Mouse (Mus musculus) left cerebral cortex, adult 18-20 months (tissue): ENCODE results near the gene Gm20696. TPM values are rescaled to one million over a fixed set of nuclear protein-coding genes. Genes with fewer than 3 reads are reported as not detected.

ENCODE experiments used
- DNase-seq, 2 experiments: peaks; one replicate each; pipeline ENCODE4 v3.0.0; 2021 to 2022; ENCODE audit warnings: low spot score in 2 of 2, mixed read lengths in 1 of 2
- long read RNA-seq, 2 experiments: library from polyadenylated mRNA; stranded (forward); transcript quantifications; one replicate each; pipeline ENCODE4 v2.0.0; 2021
- total RNA-seq, 2 experiments: library from RNA; stranded (reverse); gene quantifications; 2 replicates each; pipeline ENCODE4 v1.2.3; 2021

Gm20696 gene
- 1 to 10 TPM; 7.2 to 8.7 TPM for total RNA-seq
- long read RNA-seq, experiment 1, partial matches to known transcripts = 0 of 5 reads
- long read RNA-seq, experiment 1, other reads (novel, unspliced or antisense) = 5 of 5 reads
- long read RNA-seq, experiment 2, partial matches to known transcripts = 0 of 3 reads
- long read RNA-seq, experiment 2, other reads (novel, unspliced or antisense) = 3 of 3 reads

DNA sequence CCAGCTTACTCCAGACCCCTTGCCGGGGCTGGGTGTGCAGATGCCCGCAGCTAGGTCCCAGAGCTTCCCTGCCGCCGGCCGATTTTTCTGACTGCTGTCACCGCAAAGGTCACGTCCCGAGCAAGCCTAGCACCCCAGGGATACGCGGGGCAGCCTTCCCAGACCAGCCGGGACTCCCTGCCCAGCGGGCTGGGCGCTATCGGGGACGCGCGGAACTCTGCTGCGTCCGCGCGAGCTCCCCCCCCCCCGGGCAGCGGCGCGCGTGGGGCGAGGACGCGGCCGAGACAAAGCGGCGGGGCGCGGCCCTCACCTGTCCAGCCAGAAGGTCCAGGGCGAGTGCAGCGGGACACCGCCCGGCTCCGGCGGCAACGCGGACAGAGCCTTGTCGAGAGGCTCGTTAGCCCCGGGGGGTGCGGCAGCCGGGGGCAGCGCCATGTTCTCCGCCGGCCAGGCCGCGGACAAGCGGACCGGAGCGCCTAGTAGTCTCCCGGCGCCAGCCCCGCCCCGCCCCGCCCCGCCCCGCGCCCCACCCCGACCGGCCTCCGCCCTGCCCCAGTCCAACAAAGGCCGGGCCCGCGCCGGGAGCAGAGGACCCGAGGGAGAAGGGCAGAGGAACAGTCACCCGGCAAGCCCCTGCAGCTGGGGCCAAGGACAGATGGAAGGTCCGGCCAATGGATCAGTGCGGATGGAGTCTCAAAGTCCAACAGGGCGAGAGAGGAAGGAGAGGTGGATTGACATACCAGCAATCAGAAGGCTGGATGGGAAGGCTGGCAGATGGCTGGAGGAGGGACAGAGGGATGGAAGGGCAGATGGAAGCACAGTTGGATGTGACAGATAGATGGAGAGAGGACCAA lies at the start of gene Gm20696, which contains the start of gene Eif4e3:
Gm20696 (minus strand) TSS at position 480 of the 854 bp plus-strand sequence.
Eif4e3 (minus strand) TSS at position 454 of the 854 bp plus-strand sequence.
- peak in 1 of 2 experiments; percentile 25 for DNase-seq

DNA sequence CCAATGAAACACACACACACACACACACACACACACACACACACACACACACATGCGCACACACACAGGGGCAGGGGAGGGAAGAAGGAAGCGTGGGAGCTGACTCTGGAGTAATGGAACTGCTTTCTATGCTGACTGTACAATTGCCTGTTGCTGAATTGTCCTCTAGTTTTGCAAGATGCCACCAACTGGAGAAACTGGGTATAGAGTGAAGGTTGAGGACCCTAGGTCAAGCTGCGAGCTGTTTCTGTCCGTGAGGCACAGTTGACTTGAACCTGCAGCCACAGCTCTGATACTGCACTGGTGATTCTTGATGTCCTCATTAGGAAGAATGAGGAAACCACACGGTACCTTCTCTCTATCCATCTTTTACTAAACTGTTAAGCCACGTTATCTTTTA lies 49.3 kb upstream of the Gm20696 start:
- DNase-seq = no peak

DNA sequence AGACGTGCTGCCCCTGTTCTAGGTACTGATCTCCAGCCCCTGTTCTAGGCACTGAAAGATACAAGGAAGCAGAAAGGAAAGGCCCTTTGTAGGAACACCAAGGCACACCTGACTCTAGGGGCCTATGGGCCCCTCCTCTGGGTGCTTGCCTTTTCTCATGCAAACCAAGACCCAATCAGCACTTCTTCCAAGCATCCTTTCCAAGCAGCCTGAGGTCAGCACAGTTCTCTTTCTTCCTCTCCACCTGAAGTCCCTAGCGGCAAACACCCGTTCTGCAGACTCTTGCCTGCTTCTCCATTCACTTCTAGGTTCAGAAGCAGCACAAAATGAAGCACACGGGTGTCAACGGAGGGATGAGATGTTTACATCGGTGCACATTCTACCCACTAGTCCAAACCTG lies 48.6 kb upstream of the Gm20696 start:
- DNase-seq = no peak

DNA sequence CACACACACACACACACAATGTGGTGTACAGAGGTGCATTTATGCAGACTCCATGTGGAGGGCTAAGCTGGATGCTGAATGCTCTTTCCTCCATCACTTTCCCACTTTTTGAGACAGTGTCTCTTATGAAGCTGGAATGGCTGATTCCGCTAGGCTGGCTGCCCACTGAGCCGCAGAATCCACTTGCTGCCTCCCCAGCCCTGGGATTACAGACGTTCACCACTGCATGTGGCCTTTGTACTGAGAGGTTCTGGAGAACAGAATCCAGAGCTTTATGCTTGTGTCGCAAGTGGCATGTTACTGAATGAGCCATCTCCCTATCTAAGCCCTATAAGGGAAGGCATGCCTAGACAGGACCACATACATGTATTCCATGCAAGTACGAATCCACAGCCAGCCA lies 46.7 kb upstream of the Gm20696 start:
- DNase-seq = no peak

DNA sequence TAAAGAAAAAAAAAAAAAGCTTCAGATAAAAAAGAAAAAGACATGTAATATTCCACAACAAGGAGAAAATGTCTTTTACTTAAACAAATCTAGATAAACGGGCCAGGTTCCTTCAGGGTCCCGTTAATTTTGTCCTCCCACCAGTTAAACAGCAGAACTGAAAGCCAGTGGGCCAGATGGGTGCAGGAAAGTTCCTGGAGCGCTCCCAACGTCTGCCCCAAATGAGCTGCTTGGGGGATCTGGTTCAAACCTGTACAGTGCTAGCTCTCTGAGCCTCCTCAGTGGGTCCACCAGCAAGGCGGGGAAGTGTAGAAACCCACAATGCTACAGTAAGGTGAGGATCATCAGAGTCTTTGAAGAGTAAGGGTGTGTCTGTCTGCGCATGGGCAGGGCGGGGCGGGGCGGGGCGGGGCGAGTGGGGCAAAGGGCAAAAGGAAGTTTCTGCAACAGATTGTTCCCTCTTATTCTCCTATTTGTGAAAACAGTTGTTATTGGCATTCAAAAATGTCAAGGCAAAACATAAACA lies 45.0 kb upstream of the Gm20696 start:
- DNase-seq = no peak

DNA sequence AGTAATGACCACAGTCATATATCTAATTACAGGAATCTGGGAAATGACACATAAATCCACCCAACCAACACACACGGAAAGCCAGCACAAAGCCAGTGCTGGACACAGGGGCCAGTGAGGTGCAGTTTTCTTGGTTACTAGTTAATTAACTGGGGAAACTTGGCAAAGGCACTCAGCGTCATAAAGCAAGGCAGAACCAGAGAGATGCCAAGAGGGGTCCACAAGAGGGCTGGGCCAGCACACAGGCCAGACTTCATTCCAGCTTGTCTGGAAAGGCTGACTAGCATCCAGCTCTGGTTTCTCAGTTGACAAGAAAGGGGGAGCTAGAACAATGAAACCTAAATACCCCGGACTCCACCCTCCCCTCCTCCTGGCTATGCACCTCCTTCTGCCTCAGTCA lies 33.9 kb upstream of the Gm20696 start:
- no peak for DNase-seq

DNA sequence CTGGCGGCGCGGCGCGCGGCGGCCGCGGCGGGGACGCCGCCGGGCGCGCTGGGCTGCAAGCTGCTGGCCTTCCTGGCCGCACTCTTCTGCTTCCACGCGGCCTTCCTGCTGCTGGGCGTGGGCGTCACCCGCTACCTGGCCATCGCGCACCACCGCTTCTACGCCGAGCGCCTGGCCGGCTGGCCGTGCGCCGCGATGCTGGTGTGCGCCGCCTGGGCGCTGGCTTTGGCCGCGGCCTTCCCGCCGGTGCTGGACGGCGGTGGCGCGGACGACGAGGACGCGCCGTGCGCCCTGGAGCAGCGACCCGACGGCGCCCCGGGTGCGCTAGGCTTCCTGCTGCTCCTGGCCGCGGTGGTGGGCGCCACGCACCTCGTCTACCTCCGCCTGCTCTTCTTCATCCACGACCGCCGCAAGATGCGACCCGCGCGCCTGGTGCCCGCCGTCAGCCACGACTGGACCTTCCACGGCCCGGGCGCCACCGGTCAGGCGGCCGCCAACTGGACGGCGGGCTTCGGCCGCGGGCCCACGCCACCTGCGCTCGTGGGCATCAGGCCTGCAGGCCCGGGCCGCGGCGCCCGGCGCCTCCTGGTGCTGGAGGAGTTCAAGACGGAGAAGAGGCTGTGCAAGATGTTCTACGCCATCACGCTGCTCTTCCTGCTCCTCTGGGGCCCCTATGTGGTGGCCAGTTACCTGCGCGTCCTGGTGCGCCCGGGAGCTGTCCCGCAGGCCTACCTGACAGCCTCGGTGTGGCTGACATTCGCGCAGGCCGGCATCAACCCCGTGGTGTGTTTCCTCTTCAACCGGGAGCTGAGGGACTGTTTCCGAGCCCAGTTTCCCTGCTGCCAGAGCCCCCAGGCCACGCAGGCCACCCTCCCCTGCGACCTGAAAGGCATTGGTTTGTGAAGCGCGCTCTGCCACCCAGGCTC lies 26.6 kb upstream of the Gm20696 start:
- DNase-seq = peak in 1 of 2 experiments; percentile 56

DNA sequence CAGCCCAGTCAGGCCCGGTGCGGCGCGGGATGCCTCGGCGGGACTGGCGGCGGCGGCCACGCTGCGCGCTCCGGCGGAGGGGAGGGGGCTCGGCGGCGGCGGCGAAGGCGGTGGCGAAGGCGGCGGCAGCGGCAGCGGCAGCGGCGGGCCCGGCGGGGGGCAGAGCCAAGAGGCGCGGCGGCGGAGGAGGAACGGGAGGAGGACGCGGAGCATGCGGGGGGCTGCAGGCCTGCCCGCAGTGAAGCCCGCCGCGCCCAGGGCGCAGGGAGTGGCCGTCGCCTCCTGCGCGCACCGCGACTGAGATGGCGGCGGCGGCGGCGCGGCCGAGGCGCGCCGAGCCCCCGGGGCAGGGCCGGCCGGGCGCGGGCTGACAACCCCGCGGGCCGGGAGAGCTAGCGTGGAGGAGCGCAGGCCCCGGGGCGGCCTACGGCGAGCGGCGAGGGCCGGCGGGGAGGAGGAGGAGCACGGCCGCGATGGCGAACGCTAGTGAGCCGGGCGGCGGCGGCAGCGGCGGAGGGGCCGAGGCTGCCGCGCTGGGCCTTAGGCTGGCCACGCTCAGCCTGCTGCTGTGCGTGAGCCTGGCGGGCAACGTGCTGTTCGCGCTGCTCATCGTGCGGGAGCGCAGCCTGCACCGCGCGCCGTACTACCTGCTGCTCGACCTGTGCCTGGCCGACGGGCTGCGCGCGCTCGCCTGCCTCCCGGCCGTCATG lies 25.8 kb upstream of the Gm20696 start, which contains the start of gene Gpr27:
Gpr27 (plus strand) TSS at position 474 of the 710 bp plus-strand sequence.
- DNase-seq = peak; percentile 30 to 59

DNA sequence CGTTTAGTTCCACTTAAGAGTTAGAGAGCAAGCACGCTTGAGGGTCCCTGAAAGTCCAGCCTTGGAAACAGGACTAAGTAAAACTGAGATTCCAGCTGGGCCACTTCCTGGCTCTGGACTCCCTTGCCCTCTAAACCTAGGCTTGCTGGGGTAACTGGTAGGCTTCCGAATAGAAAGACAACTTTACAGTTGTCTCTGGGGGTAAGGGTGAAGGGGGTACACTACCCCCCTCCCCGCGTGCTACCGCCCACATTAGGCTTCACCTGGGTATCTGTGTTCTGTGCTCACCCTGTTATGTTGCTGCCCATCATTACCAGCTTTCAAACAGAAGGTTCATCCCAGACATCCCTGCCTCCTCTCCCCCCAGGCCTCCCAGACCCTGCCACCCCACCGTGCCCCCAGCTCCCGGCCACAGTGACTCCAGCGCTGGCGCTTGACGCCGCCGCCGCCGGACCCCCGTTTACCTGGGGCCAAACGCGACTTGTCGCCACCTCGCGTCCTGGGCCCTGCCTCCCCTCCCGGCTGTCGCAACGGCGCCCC lies 25.1 kb upstream of the Gm20696 start:
- no peak for DNase-seq

DNA sequence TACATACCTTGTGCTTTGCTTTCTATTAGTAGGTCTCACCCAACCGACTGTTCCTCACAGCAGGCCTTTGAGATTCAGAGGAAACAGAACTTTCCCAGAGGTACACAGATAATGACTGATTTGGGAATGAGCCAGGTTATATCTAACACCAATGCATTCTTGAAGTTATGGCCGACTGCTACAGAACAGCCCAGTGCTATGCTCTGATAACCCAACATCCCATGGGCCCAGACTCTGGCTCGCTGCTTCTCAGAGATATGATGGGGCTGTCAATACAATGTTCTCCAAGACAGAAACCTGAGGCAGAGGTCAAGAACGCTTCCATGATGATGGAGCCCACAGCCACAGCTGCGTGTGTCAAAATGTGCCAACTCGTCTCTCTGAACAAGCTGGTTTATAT lies 21.9 kb upstream of the Gm20696 start:
- DNase-seq = no peak

DNA sequence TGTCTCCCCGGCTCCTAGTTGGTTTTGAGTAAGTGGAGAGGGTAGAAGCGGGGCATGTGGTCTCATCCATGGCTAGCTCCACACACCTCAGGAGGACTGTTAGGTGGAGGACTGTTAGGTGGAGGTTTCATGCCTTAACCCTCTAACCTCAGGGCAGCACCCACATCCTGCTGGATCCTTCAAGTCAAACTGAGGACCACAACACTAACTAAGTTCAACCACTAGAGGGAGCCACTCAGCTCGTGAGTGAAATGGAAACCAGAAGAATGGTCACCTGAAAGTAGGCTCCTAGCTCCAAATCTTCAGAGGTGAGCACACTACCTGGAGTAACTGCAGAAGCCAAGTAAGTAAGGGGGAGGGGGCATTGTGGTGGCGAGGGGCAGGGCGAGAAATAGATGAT lies 18.3 kb upstream of the Gm20696 start:
- no peak for DNase-seq

DNA sequence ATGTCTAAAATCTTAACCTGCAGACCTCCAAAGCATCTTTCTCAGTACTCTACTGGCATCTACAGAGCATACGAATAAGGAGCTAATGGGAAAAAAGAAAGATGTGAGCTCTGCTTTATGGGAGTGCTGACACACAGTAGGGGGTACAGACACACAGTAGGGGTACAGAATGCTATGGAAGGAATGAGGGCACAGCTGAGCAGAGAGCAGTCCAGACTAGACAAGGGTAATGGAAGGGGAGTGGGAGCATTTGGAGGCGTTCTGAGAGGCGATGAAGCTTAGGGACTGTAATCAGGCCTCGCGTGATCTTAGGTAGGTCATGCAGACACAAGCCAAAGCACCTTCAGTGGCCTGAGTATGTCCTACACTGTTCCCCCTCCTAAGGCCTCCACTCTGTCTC lies 17.4 kb upstream of the Gm20696 start:
- no peak for DNase-seq

DNA sequence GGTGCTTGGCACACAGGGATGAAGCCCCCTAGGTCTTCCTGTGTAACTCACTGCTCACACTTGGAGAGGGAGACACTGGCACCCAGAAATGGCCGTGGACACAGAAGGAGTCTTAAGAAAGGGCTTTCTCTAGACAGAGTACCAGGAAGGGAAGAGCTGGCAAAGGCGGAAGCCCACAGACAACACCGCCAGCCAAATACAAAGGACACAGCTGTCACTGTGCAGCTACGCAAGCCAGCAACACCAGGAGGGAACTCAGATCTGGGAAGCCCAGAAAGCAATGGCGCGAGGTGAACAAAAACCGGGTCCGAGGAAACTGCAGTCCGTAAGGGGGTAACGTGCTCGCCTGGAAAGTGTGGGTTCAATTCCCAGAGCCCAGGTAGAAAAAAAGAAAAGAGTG lies 11.5 kb upstream of the Gm20696 start:
- DNase-seq = peak in 1 of 2 experiments; percentile 25

DNA sequence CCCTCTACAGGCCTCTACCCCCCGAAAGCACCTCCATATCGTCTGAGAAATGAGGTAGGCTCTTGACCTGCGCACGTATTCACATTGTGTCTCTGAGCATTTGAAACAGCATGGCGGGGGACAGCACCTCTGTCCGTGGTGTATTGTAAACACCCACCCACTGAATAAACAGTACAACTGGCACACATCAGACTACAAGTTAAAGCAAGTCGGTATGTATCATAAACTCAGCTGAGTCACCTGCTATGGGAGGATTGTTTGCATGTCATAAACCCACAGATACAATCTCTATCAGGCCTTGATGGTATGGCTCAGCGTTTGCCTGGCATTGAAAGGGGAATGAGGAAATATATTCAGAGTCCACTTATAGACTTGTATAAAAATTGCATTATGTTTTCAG lies 10.7 kb upstream of the Gm20696 start:
- DNase-seq = no peak

DNA sequence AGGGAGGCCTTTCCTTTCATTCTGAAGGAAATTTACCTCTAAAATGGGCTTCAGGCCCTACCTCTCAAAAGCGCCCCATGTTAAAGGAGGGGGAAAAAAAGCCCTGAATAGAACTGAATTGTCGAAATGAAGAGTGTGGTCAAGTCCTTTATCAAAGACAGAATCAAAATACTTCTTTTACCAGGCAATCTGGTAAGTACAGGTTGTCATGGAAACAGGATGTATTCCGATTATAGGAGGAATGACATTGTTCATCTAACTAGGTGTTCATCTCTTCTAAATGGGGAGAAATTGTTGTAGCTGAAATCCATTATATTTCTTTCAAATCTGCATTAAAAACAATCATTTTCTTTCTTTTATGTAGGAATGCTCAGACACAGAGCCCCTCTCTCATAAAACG lies 7.9 kb upstream of the Gm20696 start:
- no peak for DNase-seq

DNA sequence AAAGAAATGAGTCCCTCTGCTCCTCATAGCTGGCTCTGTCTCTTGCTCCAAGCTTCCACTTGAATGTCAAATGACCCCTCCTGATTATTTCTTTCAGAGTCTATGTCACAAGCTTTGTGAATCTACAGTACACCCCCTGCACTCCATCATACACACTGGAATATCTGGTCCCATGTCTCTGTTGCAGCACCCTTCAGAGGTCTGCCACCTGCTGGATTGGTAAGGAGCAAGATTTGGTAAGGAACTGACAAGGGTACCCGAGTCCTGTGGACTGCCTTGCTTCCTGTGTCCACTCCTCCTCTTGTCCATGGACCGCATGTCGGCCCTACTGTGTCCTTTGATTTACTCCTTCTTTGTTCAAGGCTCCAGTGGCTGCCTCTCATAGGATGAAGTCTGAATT lies 5.2 kb upstream of the Gm20696 start:
- no peak for DNase-seq

DNA sequence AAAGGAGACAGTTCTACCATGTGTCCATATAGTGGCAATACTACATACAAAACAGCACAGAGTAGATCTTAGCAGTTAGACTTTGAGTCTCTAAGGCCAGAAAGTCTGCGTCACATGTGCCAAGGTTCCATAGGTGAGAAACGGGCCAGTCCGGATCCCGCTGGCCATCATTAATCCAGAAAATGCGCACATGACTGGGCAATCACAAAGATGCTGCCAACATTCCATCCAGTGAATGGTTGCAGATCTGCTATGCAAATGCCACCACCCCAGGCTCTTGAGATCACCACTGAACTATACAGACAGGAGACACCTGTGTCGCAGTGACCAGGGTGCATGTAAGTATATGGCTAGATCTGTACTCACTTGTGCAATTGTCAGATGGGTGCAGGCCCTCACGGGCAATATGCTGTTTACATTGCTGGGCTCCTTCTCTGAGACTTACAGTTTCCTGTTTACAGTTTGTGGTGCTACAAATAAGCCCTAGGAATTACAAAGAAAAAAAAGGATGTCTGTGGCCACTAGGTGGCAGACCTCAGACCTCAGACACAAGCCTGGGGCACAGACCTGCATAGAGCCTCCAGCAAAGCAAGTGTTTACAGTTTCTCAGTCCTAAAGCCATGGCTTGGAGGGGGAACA lies 4.0 kb upstream of the Gm20696 start:
- peak; percentile 60 to 61 for DNase-seq

DNA sequence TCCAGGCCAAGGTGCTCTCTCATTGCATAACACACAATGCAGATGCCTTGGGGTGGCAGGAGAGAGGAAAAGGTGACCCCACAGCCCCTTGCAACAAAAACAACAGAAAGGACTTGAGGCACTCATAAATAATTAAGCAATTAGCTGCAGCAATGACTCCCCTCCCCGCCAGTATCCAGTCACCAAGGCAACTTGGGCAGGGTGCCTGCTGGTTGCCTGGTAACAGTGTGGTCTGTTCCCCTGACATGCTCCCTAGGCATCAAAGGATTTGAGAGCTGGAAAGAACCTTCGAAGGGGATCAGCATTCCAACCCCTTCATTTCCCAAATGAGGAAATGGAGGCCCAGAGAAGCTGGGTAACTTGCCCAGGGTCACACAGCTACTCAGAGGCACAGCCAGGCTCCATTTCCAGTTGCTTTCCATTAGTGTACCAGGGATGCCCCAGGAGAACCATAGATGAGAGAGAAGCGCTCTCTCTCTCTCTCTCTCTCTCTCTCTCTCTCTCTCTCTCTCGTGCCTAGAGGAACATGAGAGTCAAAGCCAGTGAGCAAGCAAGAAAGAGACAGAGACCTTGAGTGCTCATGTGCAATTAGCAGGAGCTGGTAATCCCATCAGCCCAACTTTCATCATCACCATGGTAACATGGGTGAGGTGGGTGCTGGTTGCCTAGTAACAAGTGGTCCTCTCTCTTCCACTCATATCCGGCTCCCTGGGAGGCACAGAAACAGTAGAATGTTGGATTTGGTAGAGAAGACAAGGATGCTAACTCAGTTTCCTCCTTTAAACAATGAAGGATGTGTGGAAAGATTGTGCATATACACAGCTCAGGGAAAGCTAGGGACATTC lies 3.1 kb upstream of the Gm20696 start:
- peak; percentile 63 to 75 for DNase-seq

DNA sequence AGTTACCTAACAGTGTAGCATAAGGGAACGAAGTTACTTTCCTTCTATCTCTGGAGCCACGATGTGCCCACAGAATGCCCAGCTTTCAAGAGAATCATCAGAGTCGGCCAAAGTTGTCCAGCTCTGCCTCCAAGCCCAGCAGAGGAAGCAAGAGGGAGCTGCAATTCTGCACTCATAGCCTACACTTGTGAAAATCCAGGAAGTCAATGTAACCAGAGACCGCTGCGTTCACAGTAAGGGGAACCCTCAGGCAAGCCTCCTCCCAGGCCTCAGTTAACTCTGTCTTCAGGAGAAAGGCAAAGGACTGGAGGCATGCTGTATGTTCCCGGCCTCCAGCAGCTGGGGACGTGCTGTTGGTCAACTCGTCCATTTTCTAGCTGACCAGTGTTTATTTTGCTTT lies 693 bp upstream of the Gm20696 start:
- DNase-seq = no peak
